Mouse (Mus musculus) brain, adult 2 months (tissue): Measurements from ENCODE around the gene 2310034G01Rik.

Source experiments
- DNase-seq: peaks from one replicate; pipeline ENCODE4 v3.0.0; 2011; ENCODE audit warnings: low read depth, low spot score

Gene 2310034G01Rik

GRCm38 (mm10) chr19:46314872-46315742 is 35.0 kb downstream of the 2310034G01Rik start:
- DNase-seq = peak; percentile 67

- DNase-seq = no peak
Observed at GRCm38 (mm10) chr19:46314151-46314601, 35.9 kb downstream of the 2310034G01Rik start.

GRCm38 (mm10) chr19:46313591-46313990 is 36.5 kb downstream of the 2310034G01Rik start:
- DNase-seq = no peak

GRCm38 (mm10) chr19:46313116-46313515 is 37.0 kb downstream of the 2310034G01Rik start:
- DNase-seq = no peak

- no peak for DNase-seq
Observed at GRCm38 (mm10) chr19:46312566-46312965, 37.5 kb downstream of the 2310034G01Rik start.

- DNase-seq = no peak
Observed at GRCm38 (mm10) chr19:46311341-46311740, 38.8 kb downstream of the 2310034G01Rik start.

- no peak for DNase-seq
Observed at GRCm38 (mm10) chr19:46310312-46310865, 39.7 kb downstream of the 2310034G01Rik start.

- no peak for DNase-seq
Observed at GRCm38 (mm10) chr19:46309651-46310305, 40.3 kb downstream of the 2310034G01Rik start.

- DNase-seq = peak; percentile 96
Observed at GRCm38 (mm10) chr19:46308706-46309435, 41.2 kb downstream of the 2310034G01Rik start.

GRCm38 (mm10) chr19:46308303-46308702 is 41.8 kb downstream of the 2310034G01Rik start:
- no peak for DNase-seq

- no peak for DNase-seq
Observed at GRCm38 (mm10) chr19:46307781-46308180, 42.3 kb downstream of the 2310034G01Rik start.

GRCm38 (mm10) chr19:46306751-46307289 is 43.3 kb downstream of the 2310034G01Rik start:
- DNase-seq = no peak

GRCm38 (mm10) chr19:46306268-46306610 is 43.9 kb downstream of the 2310034G01Rik start:
- DNase-seq = no peak

GRCm38 (mm10) chr19:46305432-46306267 is 44.5 kb downstream of the 2310034G01Rik start:
- peak; percentile 65 for DNase-seq

- no peak for DNase-seq
Observed at GRCm38 (mm10) chr19:46304908-46305333, 45.2 kb downstream of the 2310034G01Rik start.

- peak; percentile 90 for DNase-seq
Observed at GRCm38 (mm10) chr19:46304216-46304841, 45.8 kb downstream of the 2310034G01Rik start, which contains the start of gene Nfkb2. Gene Nfkb2, plus strand, starts transcription at chr19:46304320.

GRCm38 (mm10) chr19:46303251-46304215 is 46.6 kb downstream of the 2310034G01Rik start:
- no peak for DNase-seq

- no peak for DNase-seq
Observed at GRCm38 (mm10) chr19:46302551-46302950, 47.6 kb downstream of the 2310034G01Rik start.
